Comparison of ENCODE assay signal across 8 mouse cellular contexts in the genomic region with DNA sequence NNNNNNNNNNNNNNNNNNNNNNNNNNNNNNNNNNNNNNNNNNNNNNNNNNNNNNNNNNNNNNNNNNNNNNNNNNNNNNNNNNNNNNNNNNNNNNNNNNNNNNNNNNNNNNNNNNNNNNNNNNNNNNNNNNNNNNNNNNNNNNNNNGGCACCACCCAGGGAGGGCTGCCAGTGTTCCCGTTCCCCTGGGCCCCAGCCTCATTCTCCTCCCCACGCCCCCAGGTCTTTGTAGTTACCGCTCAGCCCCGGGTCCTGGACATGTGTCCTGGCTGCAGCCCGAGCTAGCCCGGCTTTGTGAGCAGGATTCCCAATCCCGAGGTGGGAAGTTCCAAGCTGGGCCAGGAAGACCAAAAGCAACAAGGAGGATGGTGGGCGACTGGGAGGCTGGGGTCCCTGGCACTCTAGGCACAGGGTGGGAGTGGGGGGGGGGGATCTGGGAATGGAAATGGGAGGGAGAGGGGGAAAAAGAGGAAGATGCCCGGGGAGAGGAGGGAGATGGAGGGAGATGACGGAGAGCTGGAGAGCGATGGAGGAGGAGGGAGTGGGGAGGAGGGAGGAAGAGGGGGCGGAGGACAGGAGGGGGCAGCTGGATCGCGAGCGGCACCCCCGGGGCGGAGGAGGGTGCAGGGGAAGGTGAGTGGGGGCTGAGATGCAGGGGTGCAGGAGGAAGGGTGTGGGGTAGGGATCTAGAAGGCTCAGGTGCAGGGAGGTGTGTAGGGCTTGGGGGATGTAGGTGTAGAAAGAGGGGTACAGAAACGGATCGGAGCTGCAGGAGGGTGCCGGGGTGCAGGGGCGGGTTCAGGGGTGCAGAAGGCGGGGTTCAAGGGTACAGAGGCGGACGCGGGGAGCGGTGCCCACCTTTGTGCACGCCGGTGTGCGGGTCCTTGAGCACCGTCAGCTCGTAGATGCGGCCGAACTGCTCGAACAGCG. TPM values are rescaled to one million over a fixed set of nuclear protein-coding genes. Genes with fewer than 3 reads are reported as not detected.
A peak's percentile ranks its signal among the peaks of the same experiment; 100 is the strongest.
DNase-seq lines count a peak whose midpoint lies in the region; ATAC-seq and TF ChIP-seq lines count a peak whose summit lies in the region.

No protein-coding gene starts in this region.

- no peak for TF ChIP-seq CTCF in layer of hippocampus, adult 2 months (conservative IDR thresholded peaks at IDR 0.05)
- TF ChIP-seq CTCF in brain, embryonic 14.5 days (IDR thresholded peaks at IDR 0.05; ENCODE audit: borderline replicate concordance, extremely low read depth, insufficient read depth, insufficient read length) = no peak

- peaks cover 28% of the 10 kb centered on the region for H3K27me3 ChIP-seq in heart, embryonic 16.5 days (ENCODE audit: control insufficient read depth, insufficient read depth, low read length)
- H3K27me3 ChIP-seq in megakaryocyte, embryonic 14.5 days (replicated peaks) = peaks cover 52% of the 10 kb centered on the region

- H3K9me3 ChIP-seq in heart, embryonic 16.5 days (replicated peaks; ENCODE audit: control insufficient read depth, low read length) = no peaks in the 10 kb centered on the region
- H3K9me3 ChIP-seq in megakaryocyte, embryonic 14.5 days = no peaks in the 10 kb centered on the region; the same call in 1 of the 2 replicates

- peaks cover 5% of the 10 kb centered on the region; the same call in 1 of the 2 replicates for H3K36me3 ChIP-seq in heart, embryonic 16.5 days (ENCODE audit: control insufficient read depth, insufficient read depth)
- H3K36me3 ChIP-seq in megakaryocyte, embryonic 14.5 days (replicated peaks; ENCODE audit: low read length) = peaks cover 14% of the 10 kb centered on the region

- peak overlapping the region; percentile 99 for H3K27ac ChIP-seq in layer of hippocampus, adult 2 months
- no peak overlapping the region for H3K27ac ChIP-seq in heart, embryonic 16.5 days (ENCODE audit: low read length)

- peak overlapping the region; percentile 53 for H3K9ac ChIP-seq in heart, embryonic 16.5 days (ENCODE audit: low read length)

- TF ChIP-seq POLR2A in brain, embryonic 14.5 days (IDR thresholded peaks at IDR 0.05; ENCODE audit: borderline replicate concordance, extremely low read depth, insufficient read depth, insufficient read length, poor library complexity, severe bottlenecking) = no peak

- ATAC-seq in heart, embryonic 16.5 days (replicated peaks; ENCODE audit: extremely low read depth, insufficient read depth, low FRiP score) = peak; percentile 7; the same call in 1 of the 2 replicates

- H3K4me3 ChIP-seq in layer of hippocampus, adult 2 months = peak overlapping the region; percentile 77
- H3K4me3 ChIP-seq in heart, embryonic 16.5 days (ENCODE audit: low read length) = peak overlapping the region; percentile 56
- peak overlapping the region; percentile 92 for H3K4me3 ChIP-seq in megakaryocyte, embryonic 14.5 days (replicated peaks)

- peak in 1 of 2 experiments; percentile 44 for DNase-seq in layer of hippocampus, adult 2 months (ENCODE audit: low spot score in 2 of 2)
- no peak for DNase-seq in layer of hippocampus, postnatal 36 days
- peak; percentile 76 for DNase-seq in brain, embryonic 14.5 days (ENCODE audit: low read depth)
- DNase-seq in gastrocnemius, adult 8-10 months (ENCODE audit: low spot score in 2 of 2) = no peak
- no peak for DNase-seq in left cerebral cortex, adult 9 months (ENCODE audit: low spot score in 2 of 2)
- DNase-seq in kidney, adult 8-10 months = no peak

- H3K4me2 ChIP-seq in heart, embryonic 16.5 days (ENCODE audit: low read depth, low read length) = peak overlapping the region; percentile 74

- peaks cover 7% of the 10 kb centered on the region; the same call in 1 of the 2 replicates for H3K4me1 ChIP-seq in heart, embryonic 16.5 days (ENCODE audit: control insufficient read depth, insufficient read depth, low read length)
- H3K4me1 ChIP-seq in megakaryocyte, embryonic 14.5 days = peaks cover 51% of the 10 kb centered on the region

- WGBS in heart, embryonic 16.5 days = 6% methylated on average over 35 of the region's 35 CpGs

RNA-seq across cellular contexts. Expression of a gene that starts 0.6 kb away (rescaled TPM):
- total RNA-seq in layer of hippocampus, adult 2 months (2021) = 100 to 1,000 TPM; 286 to 287 TPM
- 100 to 1,000 TPM; 273 to 281 TPM for total RNA-seq in layer of hippocampus, postnatal 36 days (2021)
- 396 and 427 TPM in 2 replicates for polyA plus RNA-seq in brain, embryonic 14.5 days (2012; rRNA removed)
- polyA plus RNA-seq in heart, embryonic 16.5 days (2015; fragmentation: Nextera tagmentation; extraction: Ambion mirVana) = 0.24 TPM in 2 replicates
- 1.3 and 3.3 TPM in 2 replicates for polyA plus RNA-seq in megakaryocyte, embryonic 14.5 days (2012; ENCODE audit: insufficient read depth, low replicate concordance)
- total RNA-seq in gastrocnemius, adult 8-10 months (2022) = under 1 TPM in 2 of 4 experiments, not detected in 2; 0.05 to 0.31 TPM

RNA-seq across cellular contexts. Expression of a gene that starts 14.3 kb away (rescaled TPM):
- 10 to 100 TPM; 83.1 to 93.5 TPM for total RNA-seq in layer of hippocampus, adult 2 months (2021)
- total RNA-seq in layer of hippocampus, postnatal 36 days (2021) = 10 to 100 TPM; 77.1 to 90.0 TPM
- 152 and 206 TPM in 2 replicates for polyA plus RNA-seq in brain, embryonic 14.5 days (2012; rRNA removed)
- 55.7 and 59.8 TPM in 2 replicates for polyA plus RNA-seq in heart, embryonic 16.5 days (2015; fragmentation: Nextera tagmentation; extraction: Ambion mirVana)
- 145 and 508 TPM in 2 replicates for polyA plus RNA-seq in megakaryocyte, embryonic 14.5 days (2012; ENCODE audit: insufficient read depth, low replicate concordance)
- total RNA-seq in gastrocnemius, adult 8-10 months (2022) = 10 to 100 TPM; 41.6 to 49.3 (median 43.1) TPM

RNA-seq across cellular contexts. Expression of a gene that starts 18.1 kb away (rescaled TPM):
- under 1 TPM; 0.39 to 0.95 TPM for total RNA-seq in layer of hippocampus, adult 2 months (2021)
- under 1 TPM; 0.40 to 0.65 TPM for total RNA-seq in layer of hippocampus, postnatal 36 days (2021)
- 0.54 and 0.59 TPM in 2 replicates for polyA plus RNA-seq in brain, embryonic 14.5 days (2012; rRNA removed)
- 1.5 and 2.1 TPM in 2 replicates for polyA plus RNA-seq in heart, embryonic 16.5 days (2015; fragmentation: Nextera tagmentation; extraction: Ambion mirVana)
- 7.4 and 9.1 TPM in 2 replicates for polyA plus RNA-seq in megakaryocyte, embryonic 14.5 days (2012; ENCODE audit: insufficient read depth, low replicate concordance)
- total RNA-seq in gastrocnemius, adult 8-10 months (2022) = 1 to 10 TPM in 1 of 4 experiments, under 1 TPM in 3; 0.27 to 1.0 (median 0.59) TPM

RNA-seq across cellular contexts. Expression of a gene that starts 26.4 kb away (rescaled TPM):
- total RNA-seq in layer of hippocampus, adult 2 months (2021) = 10 to 100 TPM; 60.0 to 60.1 TPM
- 10 to 100 TPM; 55.3 to 55.8 TPM for total RNA-seq in layer of hippocampus, postnatal 36 days (2021)
- 9.2 and 16.7 TPM in 2 replicates for polyA plus RNA-seq in brain, embryonic 14.5 days (2012; rRNA removed)
- 54.7 and 61.1 TPM in 2 replicates for polyA plus RNA-seq in heart, embryonic 16.5 days (2015; fragmentation: Nextera tagmentation; extraction: Ambion mirVana)
- polyA plus RNA-seq in megakaryocyte, embryonic 14.5 days (2012; ENCODE audit: insufficient read depth, low replicate concordance) = 184 and 257 TPM in 2 replicates
- 100 to 1,000 TPM; 223 to 267 (median 235) TPM for total RNA-seq in gastrocnemius, adult 8-10 months (2022)

RNA-seq across cellular contexts. Expression of a gene that starts 42.2 kb away (rescaled TPM):
- 1 to 10 TPM; 1.9 to 2.5 TPM for total RNA-seq in layer of hippocampus, adult 2 months (2021)
- total RNA-seq in layer of hippocampus, postnatal 36 days (2021) = 1 to 10 TPM; 3.0 to 3.4 TPM
- polyA plus RNA-seq in brain, embryonic 14.5 days (2012; rRNA removed) = 0.95 and 1.1 TPM in 2 replicates
- 1.1 and 1.3 TPM in 2 replicates for polyA plus RNA-seq in heart, embryonic 16.5 days (2015; fragmentation: Nextera tagmentation; extraction: Ambion mirVana)
- polyA plus RNA-seq in megakaryocyte, embryonic 14.5 days (2012; ENCODE audit: insufficient read depth, low replicate concordance) = 31.7 and 48.4 TPM in 2 replicates
- total RNA-seq in gastrocnemius, adult 8-10 months (2022) = under 1 TPM; 0.19 to 0.80 (median 0.24) TPM

Comparison
In these comparisons a context has a peak if more than half of its experiments do, and no peak if none do; other contexts are left out.
1. RNA of a gene that starts 0.6 kb away (total RNA-seq): 286 to 287 TPM in layer of hippocampus, adult 2 months and 273 to 281 TPM in layer of hippocampus, postnatal 36 days; 0.05 to 0.31 TPM in gastrocnemius, adult 8-10 months; every median in the first group is over 100 times any median in the second.
2. Peak in every context shown above with its lines, with median percentiles within 50 percentile points of each other: H3K4me3 ChIP-seq.